Mouse (Mus musculus): ENCODE results near the gene Thrb. TPM values are rescaled to one million over a fixed set of nuclear protein-coding genes. Genes with fewer than 3 reads are reported as not detected.

The Thrb gene
- polyA plus RNA-seq, 1 experiment from 2014 or later: 0.70 TPM

DNA sequence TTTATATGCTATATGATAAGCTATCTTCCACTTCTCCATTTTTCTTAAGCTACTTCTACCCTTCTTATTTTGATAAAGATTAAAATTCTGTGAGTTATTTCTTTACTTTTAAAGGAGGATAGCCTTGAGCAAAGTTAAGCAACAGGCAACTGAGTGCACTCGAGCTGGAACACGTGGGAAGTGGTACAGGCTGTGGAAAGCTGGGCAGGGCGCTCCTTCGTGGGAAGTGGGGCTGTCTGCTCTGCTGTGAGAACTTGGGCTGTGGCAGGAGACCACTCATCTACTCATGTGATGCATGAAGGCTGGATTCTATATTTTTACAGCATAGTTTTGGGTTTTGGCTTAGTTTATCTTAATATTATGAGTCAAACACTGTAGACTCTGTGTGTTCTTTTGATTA, 329.1 kb downstream of the Thrb start:
- ATAC-seq (ENCODE audit: insufficient read depth): no peak
- no peaks in the 10 kb centered on the region for H3K4me1 ChIP-seq (ENCODE audit: insufficient read depth)
- no peak overlapping the region for H3K4me2 ChIP-seq
- no peak overlapping the region for H3K27ac ChIP-seq (ENCODE audit: low read depth)
- H3K27me3 ChIP-seq (ENCODE audit: insufficient read depth, low read length): no peaks in the 10 kb centered on the region
- 53% methylated on average over 4 of the region's 4 CpGs for WGBS
- no peaks in the 10 kb centered on the region for H3K36me3 ChIP-seq (ENCODE audit: insufficient read depth)
- no peak overlapping the region for H3K4me3 ChIP-seq (ENCODE audit: low read depth, low read length)
- no peak for DNase-seq
- no peaks in the 10 kb centered on the region for H3K9me3 ChIP-seq (ENCODE audit: low read depth, low read length)
- no peak for TF ChIP-seq CTCF (IDR thresholded peaks at IDR 0.05; ENCODE audit: low read depth)
- H3K9ac ChIP-seq: no peak overlapping the region

DNA sequence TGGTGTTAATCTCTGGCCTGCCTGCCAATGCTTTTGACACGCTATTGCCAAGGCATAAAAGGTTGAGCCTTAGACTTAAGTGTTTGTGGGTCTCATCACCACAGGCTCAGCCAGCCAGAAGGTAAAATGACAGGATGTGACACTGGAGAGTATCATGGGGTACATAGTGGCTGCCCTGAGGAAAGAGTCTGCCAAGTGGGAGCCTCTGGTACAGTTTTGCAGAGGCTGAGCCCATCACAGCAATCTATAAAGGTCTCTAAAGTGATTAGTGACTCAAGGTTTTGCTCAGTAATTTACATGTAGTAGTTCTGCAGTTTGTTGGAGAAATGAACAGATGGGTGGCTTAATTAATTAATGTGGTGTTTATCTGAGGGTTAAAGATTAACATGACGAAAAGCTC, 330.1 kb downstream of the Thrb start:
- H3K4me1 ChIP-seq (ENCODE audit: insufficient read depth): no peaks in the 10 kb centered on the region
- no peak for TF ChIP-seq CTCF (IDR thresholded peaks at IDR 0.05; ENCODE audit: low read depth)
- ATAC-seq (ENCODE audit: insufficient read depth) (no peak), DNase-seq (no peak)
- H3K9me3 ChIP-seq (ENCODE audit: low read depth, low read length): no peaks in the 10 kb centered on the region
- H3K4me2 ChIP-seq: no peak overlapping the region
- H3K36me3 ChIP-seq (ENCODE audit: insufficient read depth): no peaks in the 10 kb centered on the region
- no peaks in the 10 kb centered on the region for H3K27me3 ChIP-seq (ENCODE audit: insufficient read depth, low read length)
- H3K9ac ChIP-seq: no peak overlapping the region
- H3K27ac ChIP-seq (ENCODE audit: low read depth): no peak overlapping the region
- H3K4me3 ChIP-seq (ENCODE audit: low read depth, low read length): no peak overlapping the region
- WGBS: 62% methylated on average over 2 of the region's 2 CpGs

DNA sequence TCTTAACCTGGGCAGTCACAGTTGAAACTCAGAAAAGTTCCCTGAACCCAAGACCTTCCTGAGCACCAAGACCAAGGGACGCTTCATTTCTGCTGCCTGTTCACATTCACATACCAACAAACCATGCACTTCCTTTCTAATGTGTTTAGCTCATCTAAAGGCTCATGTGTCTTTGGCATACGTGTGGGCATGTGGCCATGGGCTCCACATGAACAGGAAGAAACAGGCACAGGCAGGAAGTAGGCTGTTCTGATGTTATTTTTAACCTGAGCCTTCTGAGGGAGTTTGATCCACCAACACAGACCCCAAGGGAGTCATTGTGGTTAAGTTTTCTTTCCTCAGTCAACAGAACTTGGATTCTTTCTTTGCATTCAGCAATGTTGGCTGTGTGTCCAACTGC, 341.8 kb downstream of the Thrb start:
- 58% methylated on average over 2 of the region's 2 CpGs for WGBS
- H3K4me2 ChIP-seq: no peak overlapping the region
- no peak for TF ChIP-seq CTCF (IDR thresholded peaks at IDR 0.05; ENCODE audit: low read depth)
- H3K27ac ChIP-seq (ENCODE audit: low read depth): no peak overlapping the region
- no peaks in the 10 kb centered on the region for H3K4me1 ChIP-seq (ENCODE audit: insufficient read depth)
- H3K27me3 ChIP-seq (ENCODE audit: insufficient read depth, low read length): no peaks in the 10 kb centered on the region
- H3K36me3 ChIP-seq (ENCODE audit: insufficient read depth): no peaks in the 10 kb centered on the region
- ATAC-seq (ENCODE audit: insufficient read depth) (no peak), DNase-seq (peak; percentile 1)
- no peaks in the 10 kb centered on the region for H3K9me3 ChIP-seq (ENCODE audit: low read depth, low read length)
- no peak overlapping the region for H3K9ac ChIP-seq
- H3K4me3 ChIP-seq (ENCODE audit: low read depth, low read length): no peak overlapping the region

DNA sequence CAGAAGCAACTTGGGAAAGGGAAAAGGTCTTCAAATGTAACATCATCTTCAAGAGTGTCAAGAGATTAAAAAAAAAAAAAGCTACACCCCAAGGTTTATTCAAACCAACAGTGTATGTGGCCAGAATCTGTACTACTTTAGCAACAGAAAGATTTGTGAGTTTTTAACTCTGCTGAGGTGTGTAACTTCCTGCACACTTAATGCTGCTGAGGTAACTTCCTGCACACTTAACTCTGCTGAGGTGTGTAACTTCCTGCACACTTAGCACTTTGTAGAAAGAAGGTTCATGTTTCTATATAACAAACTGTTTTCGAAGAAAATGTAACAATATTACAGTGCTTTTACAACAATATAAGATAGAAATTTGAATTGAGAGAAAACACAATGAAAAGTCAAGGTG, 343.6 kb downstream of the Thrb start:
- no peaks in the 10 kb centered on the region for H3K4me1 ChIP-seq (ENCODE audit: insufficient read depth)

DNA sequence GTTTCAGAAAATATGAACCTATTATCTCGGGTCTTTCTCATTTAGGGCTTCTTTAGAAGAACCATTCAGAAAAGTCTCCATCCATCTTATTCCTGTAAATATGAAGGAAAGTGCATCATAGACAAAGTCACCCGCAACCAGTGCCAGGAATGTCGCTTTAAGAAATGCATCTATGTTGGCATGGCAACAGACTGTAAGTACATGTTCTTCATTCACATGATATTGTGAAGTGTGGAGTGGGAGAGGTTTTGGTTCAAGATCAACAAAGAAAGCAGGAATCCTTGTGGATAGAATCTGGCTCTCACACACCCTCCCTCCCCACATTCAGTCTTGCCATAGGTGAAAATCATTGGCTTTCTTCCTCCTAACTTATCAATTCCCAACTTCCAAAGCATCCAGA, 348.5 kb downstream of the Thrb start:
- H3K9me3 ChIP-seq (ENCODE audit: low read depth, low read length): no peaks in the 10 kb centered on the region
- peak; percentile 15 for DNase-seq
- 72% methylated on average over 3 of the region's 3 CpGs for WGBS
- no peaks in the 10 kb centered on the region for H3K36me3 ChIP-seq (ENCODE audit: insufficient read depth)
- H3K9ac ChIP-seq: no peak overlapping the region
- no peak for TF ChIP-seq CTCF (IDR thresholded peaks at IDR 0.05; ENCODE audit: low read depth)
- H3K4me2 ChIP-seq: no peak overlapping the region
- no peak overlapping the region for H3K27ac ChIP-seq (ENCODE audit: low read depth)
- no peaks in the 10 kb centered on the region for H3K4me1 ChIP-seq (ENCODE audit: insufficient read depth)
- no peak overlapping the region for H3K4me3 ChIP-seq (ENCODE audit: low read depth, low read length)
- no peak; the same call in 1 of the 2 replicates for ATAC-seq (ENCODE audit: insufficient read depth)
- H3K27me3 ChIP-seq (ENCODE audit: insufficient read depth, low read length): no peaks in the 10 kb centered on the region

More for the DNA sequence above, 343.6 kb downstream of the Thrb start:
- DNase-seq (no peak), ATAC-seq (ENCODE audit: insufficient read depth) (no peak)
- WGBS: 84% methylated on average over 1 of the region's 1 CpGs
- no peak overlapping the region for H3K4me2 ChIP-seq
- no peaks in the 10 kb centered on the region for H3K27me3 ChIP-seq (ENCODE audit: insufficient read depth, low read length)
- H3K36me3 ChIP-seq (ENCODE audit: insufficient read depth): no peaks in the 10 kb centered on the region
- H3K9me3 ChIP-seq (ENCODE audit: low read depth, low read length): no peaks in the 10 kb centered on the region
- TF ChIP-seq CTCF (IDR thresholded peaks at IDR 0.05; ENCODE audit: low read depth): no peak
- H3K4me3 ChIP-seq (ENCODE audit: low read depth, low read length): no peak overlapping the region
- no peak overlapping the region for H3K9ac ChIP-seq
- no peak overlapping the region for H3K27ac ChIP-seq (ENCODE audit: low read depth)

DNA sequence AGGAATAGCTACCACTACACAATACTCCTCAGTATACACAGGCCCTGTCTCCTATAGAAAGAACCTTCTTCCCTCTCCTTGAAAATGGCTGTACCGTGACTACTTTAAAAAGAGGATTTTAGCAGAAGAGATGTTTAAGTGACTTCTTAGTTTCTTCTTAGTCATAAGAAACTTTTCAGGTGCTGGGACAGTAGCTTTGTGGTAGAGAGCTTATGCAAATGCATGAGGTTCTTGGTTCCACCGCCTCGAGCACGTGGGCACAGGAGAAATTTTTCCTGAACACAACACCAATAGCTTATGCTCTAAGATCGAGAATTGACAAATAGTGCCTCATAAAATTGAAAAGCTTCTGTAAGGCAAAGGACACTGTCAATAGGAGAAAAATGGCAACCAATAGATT, 356.5 kb downstream of the Thrb start:
- H3K9ac ChIP-seq: no peak overlapping the region
- H3K27me3 ChIP-seq (ENCODE audit: insufficient read depth, low read length): no peaks in the 10 kb centered on the region
- no peaks in the 10 kb centered on the region for H3K9me3 ChIP-seq (ENCODE audit: low read depth, low read length)
- no peak for DNase-seq
- H3K27ac ChIP-seq (ENCODE audit: low read depth): no peak overlapping the region
- H3K36me3 ChIP-seq (ENCODE audit: insufficient read depth): no peaks in the 10 kb centered on the region
- TF ChIP-seq CTCF (IDR thresholded peaks at IDR 0.05; ENCODE audit: low read depth): no peak
- H3K4me2 ChIP-seq: no peak overlapping the region
- H3K4me3 ChIP-seq (ENCODE audit: low read depth, low read length): no peak overlapping the region
- no peak for ATAC-seq (ENCODE audit: insufficient read depth)
- WGBS: 84% methylated on average over 5 of the region's 5 CpGs
- H3K4me1 ChIP-seq (ENCODE audit: insufficient read depth): no peaks in the 10 kb centered on the region

DNA sequence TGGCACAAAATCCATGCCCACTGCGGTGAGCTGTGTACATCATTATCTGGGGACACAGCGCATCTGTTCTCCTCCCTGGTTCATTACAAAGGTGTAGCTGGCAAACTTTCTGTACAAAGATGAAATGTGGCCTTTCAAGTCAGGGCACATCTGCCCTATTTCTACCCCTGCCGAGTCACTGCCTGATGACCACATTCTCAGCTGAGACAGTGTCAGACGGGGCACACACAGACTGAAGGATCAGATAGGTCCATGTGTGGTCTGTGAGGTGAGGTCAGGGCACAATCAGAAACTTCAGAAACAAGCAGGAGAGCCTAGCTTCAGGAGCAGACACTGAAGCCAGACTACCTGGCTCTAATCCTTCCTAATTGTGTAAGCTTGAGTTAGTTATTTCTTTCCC, 360.1 kb downstream of the Thrb start:
- 76% methylated on average over 4 of the region's 4 CpGs for WGBS
- no peak for TF ChIP-seq CTCF (IDR thresholded peaks at IDR 0.05; ENCODE audit: low read depth)
- ATAC-seq (ENCODE audit: insufficient read depth): no peak

DNA sequence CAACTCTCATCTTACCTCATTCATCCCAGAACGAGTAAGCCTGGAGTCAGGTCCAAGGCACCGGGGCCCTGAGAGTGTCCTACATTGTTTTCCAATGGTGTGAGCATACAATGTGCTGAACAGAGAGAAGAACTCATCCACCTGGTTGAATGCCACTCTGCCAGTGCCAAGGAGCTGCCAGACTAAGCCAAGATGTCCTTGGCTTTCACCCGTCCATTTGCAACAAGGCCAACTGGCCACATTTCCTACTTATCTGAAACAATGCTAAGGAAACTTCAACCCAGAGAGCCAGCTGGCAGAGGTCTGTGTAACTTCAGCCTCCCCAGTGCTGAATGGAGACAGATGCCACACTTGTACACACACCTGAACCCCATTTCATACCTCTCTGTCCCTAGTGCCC, 360.6 kb downstream of the Thrb start:
- H3K27ac ChIP-seq (ENCODE audit: low read depth): no peak overlapping the region
- ATAC-seq (ENCODE audit: insufficient read depth): no peak
- no peaks in the 10 kb centered on the region for H3K27me3 ChIP-seq (ENCODE audit: insufficient read depth, low read length)
- no peak overlapping the region for H3K4me2 ChIP-seq
- no peaks in the 10 kb centered on the region for H3K9me3 ChIP-seq (ENCODE audit: low read depth, low read length)
- H3K4me1 ChIP-seq (ENCODE audit: insufficient read depth): no peaks in the 10 kb centered on the region
- no peak for DNase-seq
- TF ChIP-seq CTCF (IDR thresholded peaks at IDR 0.05; ENCODE audit: low read depth): no peak
- H3K4me3 ChIP-seq (ENCODE audit: low read depth, low read length): no peak overlapping the region
- H3K9ac ChIP-seq: no peak overlapping the region
- WGBS: 79% methylated on average over 3 of the region's 3 CpGs
- no peaks in the 10 kb centered on the region for H3K36me3 ChIP-seq (ENCODE audit: insufficient read depth)

More for the DNA sequence above, 360.1 kb downstream of the Thrb start:
- Histone ChIP-seq H3K4me2 (no peak overlapping the region), H3K4me3 (ENCODE audit: low read depth, low read length) (no peak overlapping the region), H3K27ac (ENCODE audit: low read depth) (no peak overlapping the region), H3K9ac (no peak overlapping the region), H3K36me3 (ENCODE audit: insufficient read depth) (no peaks in the 10 kb centered on the region), H3K27me3 (ENCODE audit: insufficient read depth, low read length) (no peaks in the 10 kb centered on the region), H3K9me3 (ENCODE audit: low read depth, low read length) (no peaks in the 10 kb centered on the region), H3K4me1 (ENCODE audit: insufficient read depth) (no peaks in the 10 kb centered on the region)
- no peak for DNase-seq
